Mouse (Mus musculus) monocyte, adult 5-6 weeks (primary cell): Measurements from ENCODE around the gene Slc25a43. TPM values are rescaled to one million over a fixed set of nuclear protein-coding genes. Genes with fewer than 3 reads are reported as not detected.
"Not testable (repeated sequence)": the region's sequence is repeated elsewhere in the genome, so short reads cannot be mapped to it uniquely, and the experiment has no call there.

Experiments
- ATAC-seq: fragments of 153-309, 156-312 bp; replicated peaks from 2 replicates; pipeline ENCODE4 v1.8.0; 2017; ENCODE audit warnings: mild to moderate bottlenecking; ENCODE audit not compliant: low TSS enrichment, insufficient number of reproducible peaks, severe bottlenecking, poor library complexity, low FRiP score
- total RNA-seq: library from RNA; stranded (forward); fragments of 200-1000, 200-491, 200-594 nt; gene quantifications from 3 replicates; pipeline ENCODE4 v1.2.3, GENCODE M21; 2017

Slc25a43 gene
- total RNA-seq, 1 experiment from 2014 or later: not detected

DNA sequence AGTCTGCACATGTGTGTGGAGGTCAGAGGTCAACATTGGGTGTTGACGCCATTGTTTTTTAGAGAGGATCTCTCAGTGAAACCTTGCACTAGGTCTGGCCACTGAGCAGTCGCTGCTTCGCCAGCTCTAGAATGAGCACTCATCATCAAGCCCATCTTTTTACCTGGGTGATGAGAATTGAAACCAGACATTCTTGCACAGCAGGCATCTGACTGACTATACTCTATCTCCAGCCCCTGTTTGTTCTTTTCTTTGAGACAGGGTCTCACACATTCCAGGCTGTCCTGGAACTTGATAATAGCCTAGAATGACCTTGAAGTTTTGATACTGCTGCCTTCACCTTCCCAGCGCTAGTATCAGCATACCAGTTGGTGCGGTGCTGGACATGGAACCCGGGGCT, 29.1 kb downstream of the Slc25a43 start:
- ATAC-seq: no peak

DNA sequence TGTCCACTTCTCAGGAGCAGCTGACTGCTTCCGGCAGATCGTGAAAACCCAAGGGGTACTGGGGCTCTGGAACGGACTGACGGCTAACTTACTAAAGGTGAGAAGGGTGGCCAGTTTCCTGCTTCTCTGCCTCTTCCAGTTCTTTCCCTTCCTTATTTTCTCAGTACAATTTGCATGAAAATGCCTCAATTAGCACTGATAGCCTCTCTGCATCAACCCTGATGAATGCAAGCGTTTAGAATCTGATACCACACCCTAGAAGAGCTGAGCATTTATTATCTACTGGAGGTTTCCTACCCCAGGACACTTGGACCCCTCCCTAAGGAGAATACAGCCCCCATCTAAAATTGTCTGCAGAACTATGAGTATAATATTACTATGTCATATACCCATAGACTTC, 32.1 kb downstream of the Slc25a43 start:
- ATAC-seq: no peak

DNA sequence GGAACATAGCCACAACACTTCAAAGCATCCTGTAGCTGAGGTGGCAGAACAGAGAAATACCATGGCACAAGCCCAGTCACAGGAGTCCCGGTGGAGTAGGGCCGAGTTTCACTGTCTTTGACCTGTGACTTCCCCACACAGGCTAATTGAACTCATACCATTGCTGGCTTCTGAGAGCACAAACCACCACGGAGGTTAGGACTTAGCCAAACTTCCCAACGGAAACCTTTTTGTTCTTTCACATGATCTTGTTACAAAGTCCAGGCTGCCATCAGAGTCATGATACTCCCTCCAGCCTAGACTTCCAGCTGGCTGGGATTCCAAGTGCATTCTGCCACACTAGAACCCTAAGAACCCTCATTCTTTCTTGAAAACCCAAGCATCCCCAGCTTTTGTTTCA, 34.2 kb downstream of the Slc25a43 start:
- ATAC-seq: no peak

DNA sequence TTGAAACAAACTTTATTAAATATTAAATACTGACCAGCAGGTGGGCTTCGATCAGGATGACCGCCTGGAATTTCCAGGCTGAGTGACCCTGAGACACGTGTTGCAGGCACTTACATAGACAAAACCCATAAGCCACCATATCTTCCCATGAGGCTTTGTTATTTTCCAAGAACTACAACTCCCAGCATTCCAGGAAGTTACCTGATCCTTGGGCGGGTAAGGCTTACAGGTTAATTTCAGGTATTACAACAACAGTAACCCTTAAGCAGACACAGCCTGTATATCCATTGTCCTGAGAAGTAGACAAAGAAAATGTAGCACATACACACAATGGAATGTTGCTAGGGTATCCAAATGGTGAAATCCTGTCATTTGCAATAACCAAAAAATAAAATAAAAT, 45.9 kb downstream of the Slc25a43 start:
- no peak for ATAC-seq

DNA sequence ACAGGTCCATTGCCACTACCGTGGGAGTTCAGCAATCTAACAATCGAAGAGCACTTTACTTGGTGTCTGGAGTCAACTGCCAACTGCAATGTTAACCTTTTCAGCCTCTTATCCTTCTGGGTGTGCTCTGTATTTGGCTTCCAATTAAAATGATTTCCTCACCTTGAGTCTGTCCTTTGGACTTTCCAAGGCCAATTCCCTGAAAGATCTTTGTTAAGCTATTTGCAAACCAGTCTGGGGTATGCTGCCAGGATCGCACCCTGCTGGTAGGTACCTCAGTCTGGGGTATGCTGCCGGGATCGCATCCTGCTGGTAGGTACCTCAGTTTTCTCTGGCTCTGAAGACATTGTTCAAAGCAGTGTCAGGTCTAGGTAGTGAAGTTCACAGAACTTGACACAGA, 51.1 kb downstream of the Slc25a43 start:
- no peak for ATAC-seq

DNA sequence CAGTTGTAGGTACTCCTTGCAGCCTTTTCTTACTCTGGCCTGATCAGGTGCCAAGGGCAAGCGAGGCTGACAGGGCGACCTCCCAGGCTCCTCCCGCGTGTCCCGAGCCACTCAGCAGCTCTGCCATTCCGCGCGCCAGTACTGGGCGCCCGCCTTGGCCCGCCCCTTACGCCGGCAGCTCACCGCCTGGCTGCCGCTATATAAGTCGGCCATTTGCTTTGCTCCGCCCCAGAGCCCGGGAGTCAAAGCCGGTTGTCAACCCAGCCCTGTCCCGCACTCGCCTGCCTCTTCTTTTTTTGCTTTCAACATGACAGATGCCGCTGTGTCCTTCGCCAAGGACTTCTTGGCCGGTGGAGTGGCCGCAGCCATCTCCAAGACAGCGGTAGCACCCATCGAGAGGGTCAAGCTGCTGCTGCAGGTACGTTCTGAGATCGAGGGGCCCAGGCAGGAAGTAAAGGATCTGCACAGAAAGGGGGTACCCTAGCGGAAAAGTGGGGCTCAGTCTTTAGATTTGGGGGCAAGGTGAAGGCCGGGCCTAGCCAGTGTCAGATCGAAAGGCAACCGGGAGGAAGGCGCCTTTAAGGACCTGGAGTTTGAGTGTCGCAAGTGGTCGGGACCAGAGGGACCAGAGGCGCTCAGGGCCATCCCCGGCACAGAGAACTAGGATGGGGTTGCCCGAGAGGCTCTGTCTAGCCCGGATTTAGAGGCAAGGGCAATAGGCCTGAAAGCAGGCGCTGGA, 52.1 kb downstream of the Slc25a43 start, which contains the start of gene Slc25a5:
Gene Slc25a5 (plus strand): TSS at position 228 of the 739 bp plus-strand sequence.
- ATAC-seq: peak; percentile 91

DNA sequence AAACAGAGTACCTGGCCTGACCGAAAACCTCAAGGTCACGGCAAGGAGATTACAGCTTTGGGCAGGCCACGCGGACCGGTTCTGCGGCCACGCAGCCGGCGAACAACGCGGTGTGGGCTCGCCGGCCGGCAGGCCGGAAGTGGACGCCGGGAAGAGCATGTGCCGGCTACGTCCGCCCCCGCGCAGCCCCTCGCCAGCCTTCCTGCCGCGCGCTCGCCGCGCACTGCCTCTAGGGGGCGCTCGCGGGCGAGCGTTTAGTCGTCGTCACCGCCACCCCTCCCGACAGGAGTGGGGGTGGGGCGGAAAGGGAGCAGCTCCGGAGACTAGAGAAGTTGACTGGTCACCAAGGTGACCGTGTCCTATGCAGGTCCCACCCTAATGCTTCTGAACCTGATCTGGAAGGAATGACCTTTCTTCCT, 52.7 kb downstream of the Slc25a43 start:
- peak; percentile 89 for ATAC-seq

DNA sequence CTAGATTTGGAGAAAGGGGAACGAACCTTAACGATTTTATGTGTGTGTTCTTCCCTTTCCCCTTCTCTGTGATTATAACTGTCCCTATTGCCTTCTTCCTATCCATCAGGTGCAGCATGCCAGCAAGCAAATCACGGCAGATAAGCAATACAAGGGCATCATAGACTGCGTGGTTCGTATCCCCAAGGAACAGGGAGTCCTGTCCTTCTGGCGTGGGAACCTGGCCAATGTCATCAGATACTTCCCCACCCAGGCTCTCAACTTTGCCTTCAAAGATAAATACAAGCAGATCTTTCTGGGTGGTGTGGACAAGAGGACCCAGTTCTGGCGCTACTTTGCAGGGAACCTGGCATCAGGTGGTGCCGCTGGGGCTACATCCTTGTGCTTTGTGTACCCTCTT, 53.3 kb downstream of the Slc25a43 start:
- ATAC-seq: not testable (repeated sequence)

DNA sequence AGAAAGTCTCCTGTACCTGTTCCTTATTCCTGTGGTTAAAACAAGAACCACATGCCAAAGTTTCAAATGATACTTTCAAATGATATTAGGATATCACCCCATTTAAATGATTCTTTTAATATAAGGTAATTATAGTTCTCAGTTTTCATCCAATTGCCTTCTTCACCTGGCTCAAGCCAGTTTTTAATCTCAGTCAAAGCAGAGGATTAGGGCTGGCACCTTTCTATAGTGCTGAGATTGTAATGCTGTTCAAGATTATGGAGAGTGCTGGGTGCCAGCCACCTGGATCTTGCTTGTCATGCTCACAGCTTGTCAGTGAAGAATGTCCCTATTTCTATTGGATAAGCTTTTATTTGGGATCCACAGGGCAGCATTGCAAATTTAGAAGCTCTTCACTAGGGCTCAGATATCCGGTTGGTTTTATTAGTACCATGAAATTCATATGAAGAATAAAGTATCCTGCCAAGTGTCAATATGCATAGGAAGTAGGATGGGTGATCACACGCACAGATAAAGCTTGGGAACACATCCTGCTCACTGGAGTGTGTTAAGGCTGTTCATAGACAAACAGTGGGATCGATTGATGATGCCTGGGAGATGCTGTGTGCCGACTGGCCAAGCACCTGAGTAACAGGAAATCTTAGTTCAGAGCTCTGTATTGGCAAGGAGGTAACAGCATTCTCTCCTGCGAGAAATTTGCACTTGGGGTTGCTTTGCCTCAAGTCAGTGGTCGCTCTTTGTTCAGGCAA, 55.8 kb downstream of the Slc25a43 start:
- ATAC-seq: no peak

DNA sequence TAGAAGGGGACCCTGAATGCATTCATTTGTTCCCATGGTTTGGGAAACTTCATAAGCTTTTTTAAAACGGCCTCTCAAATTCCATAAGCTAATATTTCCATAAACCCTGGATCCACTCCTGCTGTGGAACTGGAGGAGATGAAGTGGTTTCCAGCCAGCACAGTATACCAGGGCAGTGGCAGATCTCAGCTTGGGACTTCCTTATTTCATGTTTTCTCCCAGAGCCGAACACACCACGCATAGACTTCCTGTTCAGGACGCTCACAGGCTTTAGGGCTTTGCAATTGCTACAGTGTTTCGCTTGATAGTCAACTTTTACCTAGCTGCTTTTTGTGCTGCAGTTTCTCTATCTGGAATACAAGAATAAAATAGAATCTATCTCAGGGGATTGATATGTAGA, 59.7 kb downstream of the Slc25a43 start:
- ATAC-seq: 0 out of 2 replicates have a peak, but pooled peaks have one; percentile 51

DNA sequence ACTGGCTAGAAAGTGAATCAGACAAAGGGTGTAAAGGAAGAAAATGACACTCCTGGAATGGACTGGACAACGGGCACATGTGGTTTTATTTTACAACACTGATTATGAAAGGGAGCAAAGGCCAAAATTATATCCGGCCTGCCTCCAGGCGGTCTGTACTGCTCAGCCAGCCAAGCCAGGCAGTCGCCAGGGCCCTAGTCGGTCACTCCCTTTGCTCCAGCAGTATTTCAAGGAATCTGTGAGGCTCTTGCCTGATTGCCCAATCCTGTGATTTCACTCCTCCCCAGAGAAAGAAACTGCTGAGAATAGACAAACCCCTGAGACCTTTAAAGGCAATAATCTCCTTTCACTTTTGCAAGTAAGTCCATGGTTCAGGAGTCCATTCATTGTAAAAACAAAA, 60.7 kb downstream of the Slc25a43 start:
- no peak for ATAC-seq

DNA sequence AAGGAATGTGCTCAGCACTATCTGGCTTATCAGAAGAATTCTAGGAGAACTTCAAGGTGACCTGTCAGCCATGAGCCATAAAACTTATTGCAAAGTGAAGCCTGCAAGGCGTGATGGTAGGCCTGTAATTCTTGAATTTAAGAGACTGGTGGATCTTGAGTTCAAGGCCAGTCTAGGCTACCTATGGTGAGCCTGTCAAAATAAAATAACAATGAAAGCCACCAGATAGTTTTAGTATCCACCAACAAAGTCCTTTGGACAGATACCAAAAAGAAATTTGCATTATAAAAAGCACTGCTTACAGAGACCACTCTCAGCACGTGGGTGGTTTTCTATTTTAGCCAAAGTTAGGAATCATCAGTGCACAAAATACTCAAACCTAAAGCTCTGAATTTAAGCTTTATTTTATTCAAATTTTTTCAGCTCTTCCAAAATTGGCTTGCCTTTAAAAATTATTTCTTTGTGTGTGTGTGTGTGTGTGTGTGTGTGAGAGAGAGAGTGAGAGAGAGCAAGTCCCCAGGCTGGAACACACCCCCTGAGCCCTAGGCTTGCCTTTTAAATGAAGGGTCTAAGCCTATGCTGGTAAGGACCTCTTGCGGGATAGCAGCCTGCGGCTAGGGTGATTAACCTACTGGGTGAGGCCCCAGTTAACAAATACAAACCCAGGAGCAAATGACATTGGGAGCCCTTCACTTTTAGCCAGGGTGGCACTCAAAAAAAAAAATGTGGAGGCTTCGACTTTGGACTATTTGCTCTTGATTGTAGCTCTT, 62.2 kb downstream of the Slc25a43 start:
- ATAC-seq: no peak

DNA sequence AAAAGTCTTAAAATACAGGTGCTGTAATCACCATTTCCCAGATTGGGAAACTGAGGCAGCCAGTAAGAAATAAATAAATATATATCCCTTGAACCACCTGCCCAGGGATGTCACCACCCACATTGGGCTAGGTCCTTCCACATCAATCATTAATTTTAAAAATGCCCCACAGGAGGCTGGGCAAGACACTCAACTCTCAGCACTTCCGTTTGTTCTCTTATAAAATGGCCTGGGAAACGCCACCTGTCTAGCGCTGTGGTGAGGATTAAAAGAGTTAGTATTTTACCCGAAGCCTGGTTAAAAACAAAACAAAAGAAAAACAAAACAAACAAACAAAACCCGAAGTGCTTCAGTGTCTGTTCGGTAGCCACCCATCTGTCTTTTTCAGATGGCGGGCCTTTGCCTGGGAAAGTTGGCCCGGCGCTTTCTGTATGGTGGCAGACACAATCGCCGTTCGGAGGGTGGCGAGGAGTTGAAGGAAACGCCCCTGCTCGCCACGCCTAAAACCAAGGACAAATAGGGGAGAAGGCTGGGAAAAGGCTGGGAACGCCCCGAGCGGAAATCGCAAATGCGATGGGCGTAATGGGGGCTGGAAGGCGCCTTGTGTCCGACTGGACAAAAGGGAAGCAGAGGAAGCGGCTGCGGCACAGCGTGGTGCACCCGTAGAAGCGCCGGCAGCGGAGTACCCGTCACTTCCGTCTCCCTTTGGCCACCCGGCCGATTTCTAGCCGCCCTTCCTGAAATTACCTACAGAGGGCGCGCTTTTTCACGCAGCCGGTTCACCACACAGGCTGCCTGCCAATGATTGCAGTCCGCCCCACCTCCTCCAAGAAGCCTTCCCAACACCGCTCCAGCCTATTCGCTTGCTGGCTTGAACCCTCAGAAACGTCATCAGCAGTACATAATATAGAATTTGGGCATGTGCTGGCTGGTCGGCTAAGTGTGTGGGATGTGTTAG, 64.2 kb downstream of the Slc25a43 start:
- ATAC-seq: peak; percentile 97

DNA sequence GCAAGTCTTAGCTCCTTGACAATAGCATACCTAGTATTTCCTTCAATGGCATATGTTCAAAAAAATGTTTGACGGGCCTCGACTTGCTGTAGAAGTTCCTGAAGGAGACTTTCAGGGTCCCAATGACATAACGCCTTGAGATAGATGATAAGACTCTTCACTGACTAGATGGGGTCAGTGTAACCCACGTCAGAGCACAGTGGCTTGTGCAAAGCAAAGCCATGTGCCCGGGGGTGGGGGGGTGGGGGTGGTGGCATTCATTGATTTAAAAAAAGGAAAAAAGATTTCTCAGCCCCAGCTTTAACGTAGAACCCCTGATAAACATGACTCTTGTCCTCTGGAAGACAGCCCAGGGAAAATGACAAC, 64.8 kb downstream of the Slc25a43 start:
- no peak for ATAC-seq

DNA sequence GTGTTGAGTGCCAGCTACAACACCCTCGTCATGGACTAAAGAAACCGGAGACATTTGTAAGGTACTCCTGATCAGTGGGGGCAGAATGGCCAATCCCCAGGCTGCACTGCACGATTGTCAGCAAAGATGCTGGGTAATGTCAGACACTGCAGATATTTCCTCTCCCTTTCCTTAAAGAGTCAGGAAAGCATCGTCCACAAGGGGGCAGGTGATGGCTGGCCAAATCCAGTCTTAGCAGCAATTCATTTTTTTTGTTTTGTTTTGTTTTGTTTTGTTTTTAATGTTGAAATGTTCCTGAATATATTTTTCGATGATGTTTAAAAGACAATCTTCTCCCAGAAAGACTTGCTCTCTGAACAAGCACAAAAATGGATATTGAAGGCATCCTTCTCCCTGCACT, 67.9 kb downstream of the Slc25a43 start:
- no peak for ATAC-seq

DNA sequence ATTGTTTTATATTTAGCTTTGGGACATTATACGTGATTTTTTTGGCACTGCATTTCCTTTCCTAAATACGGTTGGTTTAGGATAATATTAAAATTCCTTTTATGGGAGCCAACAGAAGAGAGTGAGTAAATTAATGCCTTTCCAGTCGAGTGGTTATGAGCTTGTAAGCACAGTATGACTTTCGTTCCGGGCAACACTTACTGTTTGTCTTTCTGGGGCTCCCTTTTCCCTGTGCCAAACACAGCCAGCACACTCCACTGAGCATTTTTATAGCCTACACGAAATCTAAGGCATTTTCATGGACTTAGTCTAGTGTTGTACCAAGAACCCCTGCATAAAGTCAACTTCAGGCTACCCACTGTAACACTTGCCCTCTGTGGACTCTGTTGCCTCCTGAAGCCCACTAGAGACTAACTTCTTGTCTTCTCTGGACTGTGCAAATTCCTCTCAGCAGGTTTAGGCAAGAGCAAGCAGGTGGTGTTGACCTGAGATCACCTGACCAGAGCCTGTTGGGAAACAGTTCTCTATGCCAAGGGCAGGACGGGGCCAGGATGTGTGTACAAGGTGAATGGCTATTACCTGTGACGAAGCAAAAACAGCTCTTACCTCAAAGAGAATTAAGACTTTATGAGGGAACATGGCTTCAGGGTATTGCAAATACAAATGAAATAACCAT, 70.8 kb downstream of the Slc25a43 start:
- no peak for ATAC-seq

DNA sequence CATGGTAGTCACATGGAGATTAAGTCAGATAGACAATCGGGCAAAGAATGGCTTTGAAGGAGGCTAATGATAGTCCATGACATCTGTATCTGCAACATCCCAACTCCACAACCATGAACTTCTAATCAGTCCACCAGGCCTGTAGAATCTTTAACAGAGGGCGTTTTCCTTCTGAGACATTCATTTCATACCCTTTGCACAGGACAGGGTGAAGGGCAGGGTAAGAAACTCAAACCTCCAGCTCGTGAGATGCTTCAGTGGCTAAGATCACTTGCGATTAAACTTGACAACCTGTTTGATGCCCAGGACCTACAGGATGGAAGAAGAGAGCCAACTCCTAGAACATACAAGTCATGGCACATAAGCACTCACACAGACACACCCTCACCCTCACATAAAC, 71.6 kb downstream of the Slc25a43 start:
- ATAC-seq: no peak

DNA sequence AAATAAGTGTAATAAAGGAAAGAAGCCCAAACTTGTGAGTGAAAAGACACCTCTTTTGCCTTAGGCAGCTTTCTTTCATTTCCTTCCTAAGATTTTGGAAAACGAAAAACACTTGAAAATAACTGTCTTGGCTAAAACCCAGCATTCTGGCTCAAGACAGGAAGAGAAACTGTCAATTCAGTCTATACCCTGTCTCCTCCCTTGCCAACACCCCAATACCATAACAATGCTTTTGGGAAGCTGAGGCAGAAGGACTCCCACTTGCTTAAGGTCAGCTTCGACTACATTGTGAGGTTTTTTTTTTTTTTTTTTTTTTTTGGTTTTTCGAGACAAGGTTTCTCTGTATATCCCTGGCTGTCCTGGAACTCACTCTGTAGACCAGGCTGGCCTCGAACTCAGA, 72.0 kb downstream of the Slc25a43 start:
- ATAC-seq: no peak
